Mouse (Mus musculus): ENCODE measurements around the gene Gm10337.

Gene Gm10337

DNA sequence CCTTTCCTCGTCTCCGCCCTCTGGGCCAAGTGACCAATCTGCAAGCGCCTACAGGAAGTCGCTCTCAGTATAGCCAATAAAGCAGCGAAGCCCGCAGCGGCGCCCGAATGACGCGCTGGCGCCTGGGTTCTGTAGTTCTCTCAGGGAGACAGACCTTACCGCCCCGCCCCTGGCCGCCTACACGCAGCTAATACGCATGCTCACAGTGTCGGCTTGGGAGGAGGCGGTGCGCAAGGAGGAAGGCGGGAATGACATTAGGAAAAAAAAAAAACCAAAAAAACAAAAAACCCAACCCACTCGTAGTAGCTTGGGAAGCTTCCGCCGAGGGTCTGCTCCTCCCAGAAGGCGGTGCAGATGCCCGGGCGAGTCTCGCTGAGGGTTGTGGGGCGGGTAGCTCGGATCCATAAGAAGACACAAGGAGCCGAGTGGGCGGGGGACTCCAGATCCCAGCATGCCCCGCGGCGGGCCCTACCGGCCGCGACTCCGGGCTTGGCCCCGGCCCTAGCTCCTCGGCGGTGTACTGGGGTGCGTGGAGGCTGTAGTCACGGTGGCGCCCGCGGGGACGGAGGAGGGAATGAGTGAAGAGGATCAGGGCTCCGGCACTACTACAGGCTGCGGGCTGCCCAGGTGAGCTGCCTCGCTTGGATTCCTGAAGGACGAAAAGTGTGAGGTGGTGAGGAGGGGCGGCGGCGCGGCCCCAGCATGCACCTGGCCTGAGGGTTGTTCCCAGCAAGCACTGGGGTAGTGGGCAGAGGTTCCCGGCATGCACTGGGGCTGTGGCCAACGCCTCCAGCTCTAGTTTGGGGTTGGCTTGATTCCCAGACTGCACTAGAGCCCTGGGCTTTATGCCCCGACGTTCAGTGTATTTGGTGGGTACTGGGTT, 14.7 kb downstream of the Gm10337 start, which contains the start of gene Tarbp2:
Gene Tarbp2, plus strand, starts transcription at position 217 of the 883 bp plus-strand sequence.
- DNase-seq, result peak; percentile 99 to 100

DNA sequence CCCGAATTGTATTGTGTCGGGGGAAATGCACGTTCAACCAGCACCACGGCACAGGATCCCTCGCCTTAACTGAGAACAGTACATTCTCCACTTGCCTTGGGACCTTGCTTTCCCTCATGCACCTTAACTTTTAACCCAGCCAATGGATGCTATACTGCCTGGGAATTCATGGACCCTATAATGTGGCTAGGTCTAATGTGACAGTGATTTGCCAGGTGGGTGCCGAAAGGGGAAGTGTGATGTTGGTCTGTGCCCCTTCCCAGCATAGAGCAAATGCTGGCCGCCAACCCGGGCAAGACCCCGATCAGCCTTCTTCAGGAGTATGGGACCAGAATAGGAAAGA, 15.3 kb downstream of the Gm10337 start:
- no peak for DNase-seq

DNA sequence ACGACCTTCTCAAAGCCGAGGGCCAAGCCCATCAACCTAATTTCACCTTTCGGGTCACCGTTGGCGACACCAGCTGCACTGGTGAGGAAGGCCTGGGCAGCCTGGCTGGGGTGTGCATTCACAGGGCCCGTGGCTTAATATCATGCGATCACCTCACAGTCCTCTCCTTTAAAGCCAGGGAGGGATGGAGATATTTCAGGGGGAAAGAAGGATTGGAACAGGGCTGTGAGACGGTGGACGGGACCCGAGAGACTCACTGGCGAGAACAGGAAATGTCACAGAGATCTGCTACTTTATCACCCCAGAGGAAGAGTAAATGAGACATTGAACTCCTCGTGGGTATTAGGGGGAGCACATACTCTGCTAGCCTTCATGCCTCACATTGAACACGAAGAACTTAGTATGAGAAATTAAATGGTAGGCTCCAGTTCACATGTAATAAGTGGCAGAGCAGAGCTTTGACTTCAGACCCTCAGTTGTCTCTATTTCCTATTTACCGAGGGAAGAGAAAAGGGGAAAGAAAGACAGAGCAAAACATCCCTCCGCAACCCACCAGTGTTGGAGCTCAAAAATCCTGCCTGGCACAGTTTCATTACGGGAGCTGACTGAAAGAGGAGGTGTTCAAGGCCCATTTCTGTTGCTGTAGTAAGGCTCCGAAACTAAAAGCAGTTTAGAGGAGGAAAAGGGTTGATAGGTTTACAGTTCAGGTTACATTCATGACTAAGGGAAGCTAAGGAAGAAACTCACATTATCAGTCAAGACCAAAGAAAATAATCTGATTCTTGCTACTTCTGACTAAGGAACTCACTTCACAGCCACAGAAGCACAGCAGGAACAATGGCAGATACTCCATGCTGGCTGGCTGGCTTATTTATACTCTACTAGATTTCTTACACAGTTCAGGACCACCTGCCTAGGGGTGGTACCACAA, 16.0 kb downstream of the Gm10337 start:
- DNase-seq, result peak in 1 of 2 experiments; percentile 51

GRCm38 (mm10) chr15:102520416-102520815, 16.9 kb downstream of the Gm10337 start:
- no peak for DNase-seq

GRCm38 (mm10) chr15:102521480-102521879, 18.0 kb downstream of the Gm10337 start:
- no peak for DNase-seq

DNA sequence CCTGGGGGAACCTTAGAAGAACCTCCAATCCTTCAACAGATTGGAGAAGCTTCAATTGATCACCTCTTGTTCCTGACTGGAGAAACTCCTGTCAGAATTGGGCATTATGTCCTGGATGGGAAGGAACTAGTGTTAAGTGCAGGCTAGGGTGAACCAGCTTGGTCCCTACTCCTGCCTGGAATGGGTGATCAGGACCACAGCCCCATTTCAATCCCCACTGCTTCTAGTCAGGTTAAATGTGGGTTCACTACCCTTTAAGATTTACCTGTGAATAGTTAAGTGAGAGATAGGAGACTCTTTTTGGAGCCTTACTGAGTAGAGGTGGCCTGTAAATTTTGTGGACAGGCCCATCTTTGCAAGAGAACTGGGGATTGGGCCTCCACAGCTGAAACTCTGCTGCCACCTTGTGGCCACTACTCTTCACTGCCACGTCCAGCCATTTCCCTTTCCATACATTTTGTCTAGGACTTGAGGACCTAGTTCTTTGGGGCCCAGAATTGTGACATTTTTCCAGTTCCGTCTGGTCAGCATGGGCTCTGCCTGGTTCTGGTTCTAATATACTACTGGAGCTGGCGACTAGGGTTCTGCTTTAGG, 21.5 kb downstream of the Gm10337 start, which contains the start of gene Npff:
Gene Npff, minus strand, starts transcription at position 51 of the 594 bp plus-strand sequence.
- DNase-seq, result peak; percentile 90 to 93

- DNase-seq, result no peak
Measured at GRCm38 (mm10) chr15:102526111-102527002, 22.8 kb downstream of the Gm10337 start.

DNA sequence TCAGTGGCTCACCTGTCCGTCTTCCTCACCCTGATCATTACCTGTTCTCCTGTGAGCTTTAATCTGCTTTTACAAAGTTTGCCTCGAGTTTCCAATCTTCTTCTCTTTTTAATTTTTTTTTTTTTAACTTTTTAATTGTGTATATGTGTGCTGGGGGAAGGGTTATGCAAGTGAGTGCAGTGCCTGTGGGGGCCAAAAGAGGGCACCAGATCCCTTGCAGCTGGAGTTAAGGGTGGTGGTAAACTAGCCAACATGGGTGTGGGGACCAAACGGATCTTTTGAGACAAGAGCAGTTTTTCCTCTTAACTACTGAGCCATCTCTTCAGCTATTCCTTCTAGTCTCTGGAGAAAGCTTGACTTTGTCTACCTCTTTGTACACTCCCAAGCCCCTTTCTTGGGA, 24.4 kb downstream of the Gm10337 start:
- peak; percentile 59 to 63 for DNase-seq

GRCm38 (mm10) chr15:102528396-102528795, 24.9 kb downstream of the Gm10337 start:
- no peak for DNase-seq

DNA sequence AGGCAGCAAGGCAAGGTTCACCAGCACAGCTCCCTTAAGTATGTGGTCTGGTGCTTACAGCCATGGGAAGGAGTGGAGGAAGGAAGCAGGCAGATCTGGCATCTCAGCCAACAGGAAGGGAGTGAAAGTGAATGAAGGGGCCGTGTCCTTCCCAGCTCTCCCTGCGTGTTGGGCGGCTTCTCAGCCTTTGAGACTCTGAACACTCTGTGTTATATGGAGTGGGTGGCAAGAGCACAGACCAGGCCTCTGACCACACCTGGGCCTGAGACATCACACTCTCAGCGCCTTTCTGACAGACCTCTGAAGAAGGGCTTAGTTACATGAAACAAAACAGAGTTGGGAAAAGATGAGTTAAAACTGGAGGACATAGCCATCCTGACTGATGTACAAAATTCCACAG, 27.0 kb downstream of the Gm10337 start:
- DNase-seq, result no peak

DNA sequence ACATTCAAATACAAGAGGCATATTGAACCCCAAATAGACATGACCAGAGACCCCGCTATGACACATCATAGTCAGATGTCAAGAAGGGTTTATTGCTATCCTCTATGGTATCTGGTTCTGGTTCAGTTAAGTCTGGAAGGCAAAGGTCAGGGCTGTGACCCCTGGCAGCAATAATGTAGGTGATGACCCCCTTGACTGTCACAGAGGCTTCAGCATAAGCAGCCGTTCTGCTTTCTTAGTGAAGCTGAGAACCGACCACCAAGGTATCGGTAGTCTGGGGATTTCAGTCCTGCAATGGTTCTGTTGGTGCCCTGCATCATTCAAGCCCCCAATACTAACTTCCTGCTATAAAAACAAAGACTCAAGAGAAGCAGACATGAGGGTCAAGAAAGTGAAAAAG, 28.1 kb downstream of the Gm10337 start:
- DNase-seq, result no peak

DNA sequence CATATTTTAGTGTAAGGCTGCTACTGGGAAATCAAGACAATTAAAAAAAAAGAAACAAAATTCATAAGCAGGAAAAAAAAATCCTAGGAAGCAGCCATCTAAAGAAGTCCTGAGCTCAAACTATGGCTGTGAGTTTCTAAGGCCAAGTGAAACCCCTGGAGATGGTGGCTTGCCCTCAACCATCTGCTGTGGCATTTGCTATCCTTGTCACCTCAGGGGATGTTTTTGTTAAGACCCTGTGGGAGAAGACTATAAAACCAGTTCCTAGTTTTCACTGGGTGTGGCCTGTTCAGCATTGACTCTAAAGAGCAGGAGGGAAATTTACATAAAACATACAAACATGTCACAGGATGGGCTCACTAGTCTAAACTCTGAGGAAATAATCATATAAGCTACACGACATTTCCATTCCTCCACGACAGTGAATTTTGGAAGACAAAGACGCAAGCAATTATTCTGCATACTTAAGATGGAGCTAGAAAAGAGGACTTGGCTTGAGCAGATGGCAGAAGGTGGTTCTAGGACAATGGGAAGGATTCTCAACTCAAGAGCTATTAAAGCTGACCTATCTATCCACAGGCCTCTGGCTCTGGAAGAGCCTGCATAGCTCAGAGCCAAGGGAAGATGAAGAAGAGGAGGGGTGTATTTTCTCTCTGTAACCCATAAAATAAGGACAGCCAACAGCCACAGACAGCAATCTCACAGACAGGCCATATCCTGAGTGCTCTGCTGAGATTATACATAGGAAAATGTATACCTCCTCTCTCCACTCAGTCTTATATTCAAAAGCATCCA, 28.8 kb downstream of the Gm10337 start:
- DNase-seq, result peak; percentile 66 to 68

- peak in 1 of 2 experiments; percentile 17 for DNase-seq
Measured at GRCm38 (mm10) chr15:102533926-102534325, 30.4 kb downstream of the Gm10337 start.

DNA sequence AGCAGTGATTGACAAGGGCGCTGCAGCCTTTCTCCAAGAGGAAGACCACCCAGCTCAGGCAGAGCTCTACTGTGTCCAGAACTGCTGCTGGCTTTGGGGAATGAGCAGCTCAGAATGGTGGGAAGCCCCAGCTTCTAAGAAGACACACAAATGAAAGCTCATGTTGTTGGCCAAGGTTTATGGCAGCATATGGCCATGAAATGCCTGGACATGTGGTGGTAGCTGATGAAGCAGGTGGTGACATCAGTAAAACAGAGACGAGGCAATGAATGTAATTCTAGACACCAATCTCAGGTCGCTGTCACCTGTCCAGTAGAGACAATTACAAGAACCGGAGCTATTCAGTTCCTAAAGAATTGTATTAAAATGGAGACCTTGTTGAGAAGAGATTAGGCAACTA, 41.3 kb downstream of the Gm10337 start:
- peak; percentile 84 to 86 for DNase-seq

GRCm38 (mm10) chr15:102546246-102546645, 42.7 kb downstream of the Gm10337 start:
- peak; percentile 45 to 60 for DNase-seq

GRCm38 (mm10) chr15:102546677-102547427, 43.3 kb downstream of the Gm10337 start:
- DNase-seq, result peak; percentile 99 to 100

DNA sequence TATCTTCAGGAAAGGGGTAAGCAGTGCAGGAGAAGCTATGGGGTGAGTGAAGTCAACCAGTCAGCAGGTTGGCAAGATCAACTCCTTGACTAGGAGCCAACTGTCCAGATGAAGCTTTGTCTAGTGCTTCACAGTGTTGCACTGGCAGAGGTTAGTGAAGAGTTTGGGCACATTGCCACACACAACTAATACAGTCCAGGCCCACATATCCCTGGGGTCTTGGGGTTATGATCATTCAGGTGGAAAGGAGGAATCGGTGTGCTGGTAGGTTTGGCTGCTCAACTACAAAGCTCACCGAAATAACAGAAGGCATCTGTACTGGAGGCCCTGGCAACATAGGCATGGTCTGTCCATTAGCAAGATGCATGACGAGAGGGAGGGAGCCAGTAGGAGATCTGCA, 44.0 kb downstream of the Gm10337 start:
- peak; percentile 98 for DNase-seq

DNA sequence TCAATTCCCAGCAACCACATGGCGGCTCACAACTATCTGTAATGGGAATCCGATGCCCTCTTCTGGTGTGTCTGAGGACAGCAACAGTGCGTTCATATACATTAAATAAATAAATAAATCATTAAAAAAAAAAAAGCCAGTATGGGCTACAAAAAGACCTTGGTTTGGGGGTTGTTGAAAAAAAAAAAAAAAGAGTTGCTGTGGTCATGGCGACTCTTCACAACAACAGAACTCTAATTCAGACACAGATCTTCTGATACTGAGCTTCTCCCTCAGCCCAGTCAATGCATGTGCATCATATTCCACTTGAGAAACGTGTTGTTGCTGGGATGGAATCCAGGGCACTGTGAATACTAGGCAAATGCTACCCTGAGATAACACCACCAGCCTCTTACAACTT, 49.1 kb downstream of the Gm10337 start:
- no peak for DNase-seq

All from cerebellum, postnatal 10 days (tissue).